Mouse (Mus musculus): Measurements from ENCODE around the gene Depdc7. TPM values are rescaled to one million over a fixed set of nuclear protein-coding genes. Genes with fewer than 3 reads are reported as not detected.

Gene Depdc7
- polyA plus RNA-seq (2015; fragmentation: Nextera tagmentation; extraction: Ambion mirVana): 44.7 and 46.7 TPM in 2 replicates

DNA sequence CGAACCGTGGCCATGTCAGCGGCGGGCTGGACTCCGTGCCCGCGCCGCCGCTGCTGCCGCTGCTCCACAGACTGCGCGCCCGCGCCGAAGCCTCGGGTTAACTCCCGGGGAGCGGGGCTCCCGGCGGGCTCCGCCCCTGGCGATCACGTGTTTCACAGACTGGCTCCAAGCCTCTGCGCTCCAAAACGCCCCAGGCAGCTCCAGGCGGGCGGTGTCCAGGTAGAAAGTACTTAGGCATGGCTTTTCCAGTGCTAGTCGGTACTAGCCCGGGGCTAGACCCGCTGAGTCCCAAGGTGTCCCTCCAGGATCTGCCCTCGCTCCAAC lies at the start of gene Depdc7:
Depdc7 (minus strand) TSS at position 138 of the 324 bp plus-strand sequence.
- Histone ChIP-seq H3K27me3 (replicated peaks; ENCODE audit: control insufficient read depth, insufficient read depth, low read length) (no peaks in the 10 kb centered on the region), H3K4me3 (ENCODE audit: low read length) (peak within 1 kb of the TSS; percentile 89), H3K36me3 (ENCODE audit: control insufficient read depth, insufficient read depth, low read length) (no peaks in the 10 kb centered on the region), H3K9ac (ENCODE audit: low read depth, low read length) (peak within 1 kb of the TSS; percentile 97), H3K4me2 (ENCODE audit: low read depth, low read length) (peak within 1 kb of the TSS; percentile 81), H3K27ac (ENCODE audit: low read length) (peak within 1 kb of the TSS; percentile 97), H3K4me1 (ENCODE audit: control insufficient read depth, insufficient read depth, low read length) (peaks cover 11% of the 10 kb centered on the region; the same call in 1 of the 2 replicates), H3K9me3 (ENCODE audit: control insufficient read depth, low read length) (no peaks in the 10 kb centered on the region)
- under 1% methylated on average over 31 of the region's 31 CpGs for WGBS
- ATAC-seq: peak; percentile 90

DNA sequence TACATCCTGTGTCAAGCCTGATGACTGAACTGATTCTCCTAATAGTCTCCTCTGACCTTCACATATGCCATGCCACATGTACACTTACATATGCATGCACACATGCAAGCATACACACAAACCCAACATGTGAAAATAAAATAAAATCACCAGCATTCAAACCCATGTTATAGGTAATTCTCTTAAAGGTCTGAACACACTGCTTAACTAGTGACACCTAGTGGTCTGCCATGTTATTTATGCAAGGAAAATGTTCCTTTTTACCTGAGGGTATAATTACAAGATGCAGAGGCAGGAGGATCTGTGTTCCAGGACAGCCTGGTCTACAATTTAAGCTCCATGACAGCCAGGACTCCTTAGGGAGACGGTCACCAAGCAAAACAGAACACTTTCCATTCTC lies 32.1 kb upstream of the Depdc7 start:
- H3K4me3 ChIP-seq (ENCODE audit: low read length): no peak overlapping the region
- no peaks in the 10 kb centered on the region for H3K9me3 ChIP-seq (ENCODE audit: control insufficient read depth, low read length)
- 88% methylated on average over 1 of the region's 1 CpGs for WGBS
- no peak overlapping the region for H3K27ac ChIP-seq (ENCODE audit: low read length)
- ATAC-seq: no peak
- H3K4me2 ChIP-seq (ENCODE audit: low read depth, low read length): no peak overlapping the region
- no peaks in the 10 kb centered on the region for H3K4me1 ChIP-seq (ENCODE audit: control insufficient read depth, insufficient read depth, low read length)
- H3K36me3 ChIP-seq (ENCODE audit: control insufficient read depth, insufficient read depth, low read length): no peaks in the 10 kb centered on the region
- H3K27me3 ChIP-seq (replicated peaks; ENCODE audit: control insufficient read depth, insufficient read depth, low read length): no peaks in the 10 kb centered on the region
- no peak overlapping the region for H3K9ac ChIP-seq (ENCODE audit: low read depth, low read length)

GRCm38 (mm10) chr2:104768697-104769096 lies 26.0 kb upstream of the Depdc7 start:
- no peaks in the 10 kb centered on the region for H3K4me1 ChIP-seq (ENCODE audit: control insufficient read depth, insufficient read depth, low read length)
- H3K4me2 ChIP-seq (ENCODE audit: low read depth, low read length): no peak overlapping the region
- no peaks in the 10 kb centered on the region; the same call in 1 of the 2 replicates for H3K36me3 ChIP-seq (ENCODE audit: control insufficient read depth, insufficient read depth, low read length)
- no peaks in the 10 kb centered on the region for H3K27me3 ChIP-seq (replicated peaks; ENCODE audit: control insufficient read depth, insufficient read depth, low read length)
- 65% methylated on average over 1 of the region's 1 CpGs for WGBS
- ATAC-seq: no peak; the same call in 1 of the 2 replicates
- no peak overlapping the region for H3K27ac ChIP-seq (ENCODE audit: low read length)
- H3K4me3 ChIP-seq (ENCODE audit: low read length): no peak overlapping the region
- H3K9me3 ChIP-seq (ENCODE audit: control insufficient read depth, low read length): no peaks in the 10 kb centered on the region
- H3K9ac ChIP-seq (ENCODE audit: low read depth, low read length): no peak overlapping the region

DNA sequence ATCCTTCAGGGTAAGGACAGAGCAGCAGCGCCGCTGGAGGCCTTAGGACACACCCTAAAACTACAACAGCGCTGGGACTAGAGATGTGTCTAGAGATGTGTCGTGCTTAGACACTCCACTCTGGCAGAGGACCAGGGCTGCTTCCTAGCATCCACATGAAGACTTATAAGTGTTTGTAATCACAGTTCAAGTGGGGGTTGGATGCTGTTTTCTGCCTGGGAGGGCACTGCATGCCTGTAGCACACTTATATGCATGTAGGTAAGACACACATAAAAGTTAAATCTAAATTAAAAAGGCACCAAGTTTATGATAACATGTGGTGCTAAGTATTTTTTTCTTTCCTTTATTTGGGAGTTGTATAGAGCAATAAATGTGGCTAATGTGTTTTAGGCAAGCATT lies 21.3 kb upstream of the Depdc7 start:
- WGBS: 88% methylated on average over 4 of the region's 4 CpGs
- H3K27me3 ChIP-seq (replicated peaks; ENCODE audit: control insufficient read depth, insufficient read depth, low read length): no peaks in the 10 kb centered on the region
- H3K9me3 ChIP-seq (ENCODE audit: control insufficient read depth, low read length): no peaks in the 10 kb centered on the region
- no peak overlapping the region for H3K4me2 ChIP-seq (ENCODE audit: low read depth, low read length)
- H3K27ac ChIP-seq (ENCODE audit: low read length): no peak overlapping the region
- no peak for ATAC-seq
- no peak overlapping the region for H3K9ac ChIP-seq (ENCODE audit: low read depth, low read length)
- H3K4me1 ChIP-seq (ENCODE audit: control insufficient read depth, insufficient read depth, low read length): no peaks in the 10 kb centered on the region
- H3K36me3 ChIP-seq (ENCODE audit: control insufficient read depth, insufficient read depth, low read length): no peaks in the 10 kb centered on the region; the same call in 1 of the 2 replicates
- no peak overlapping the region for H3K4me3 ChIP-seq (ENCODE audit: low read length)

DNA sequence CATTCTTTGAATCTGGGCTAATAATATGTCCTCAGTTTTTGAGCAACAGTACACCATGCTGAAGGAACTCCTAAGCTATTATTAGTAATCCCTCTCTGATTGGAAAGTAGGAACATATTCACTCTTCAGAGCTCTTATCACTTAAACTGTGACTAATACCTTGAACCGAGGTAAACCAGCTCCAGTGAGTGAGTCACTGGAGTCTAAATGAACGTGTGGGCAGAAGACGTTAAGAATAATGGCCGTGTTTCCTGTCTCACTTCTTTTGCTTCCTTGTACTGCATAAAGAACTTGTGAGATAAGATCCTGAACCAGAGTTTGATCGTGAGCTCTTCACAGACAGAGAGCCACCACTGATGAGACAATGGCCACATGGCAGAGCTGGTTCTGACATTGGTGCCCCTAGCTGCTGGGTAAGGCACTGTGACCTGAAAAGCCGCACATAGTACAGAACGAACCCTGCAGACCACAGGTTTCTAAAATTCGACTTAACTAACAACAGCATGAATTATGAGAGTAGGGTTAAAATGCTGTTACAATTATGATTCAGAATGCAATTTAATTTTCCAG lies 20.5 kb upstream of the Depdc7 start:
- Histone ChIP-seq H3K4me3 (ENCODE audit: low read length) (no peak overlapping the region), H3K36me3 (ENCODE audit: control insufficient read depth, insufficient read depth, low read length) (no peaks in the 10 kb centered on the region; the same call in 1 of the 2 replicates), H3K27me3 (replicated peaks; ENCODE audit: control insufficient read depth, insufficient read depth, low read length) (no peaks in the 10 kb centered on the region), H3K4me2 (ENCODE audit: low read depth, low read length) (no peak overlapping the region), H3K9ac (ENCODE audit: low read depth, low read length) (no peak overlapping the region), H3K27ac (ENCODE audit: low read length) (peak overlapping the region; percentile 57; the same call in 1 of the 2 replicates), H3K9me3 (ENCODE audit: control insufficient read depth, low read length) (no peaks in the 10 kb centered on the region), H3K4me1 (ENCODE audit: control insufficient read depth, insufficient read depth, low read length) (no peaks in the 10 kb centered on the region)
- ATAC-seq: peak; percentile 86
- WGBS: 68% methylated on average over 8 of the region's 8 CpGs

DNA sequence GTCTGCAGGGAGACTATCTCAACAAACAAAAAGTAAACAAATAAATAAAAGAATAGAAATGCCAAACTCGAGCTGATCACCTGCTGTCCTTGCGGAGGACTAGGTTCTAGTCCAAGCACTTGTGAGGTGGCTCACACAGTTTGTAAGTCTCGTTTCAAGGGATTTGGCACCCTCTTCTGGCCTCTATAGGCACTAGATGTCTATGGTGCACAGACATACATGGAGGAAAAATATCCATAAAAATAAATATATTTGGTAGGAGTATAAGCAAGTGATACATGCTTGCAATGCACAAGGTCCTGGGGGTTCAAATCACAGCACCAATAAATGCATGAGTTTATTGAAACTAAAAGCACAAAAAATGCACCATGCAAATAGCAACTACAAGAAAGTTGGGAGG lies 7.9 kb upstream of the Depdc7 start:
- 50% methylated on average over 3 of the region's 3 CpGs for WGBS
- H3K4me1 ChIP-seq (ENCODE audit: control insufficient read depth, insufficient read depth, low read length): 0 out of 2 replicates have a peak, but pooled peaks cover 2% of the 10 kb centered on the region
- no peaks in the 10 kb centered on the region for H3K27me3 ChIP-seq (replicated peaks; ENCODE audit: control insufficient read depth, insufficient read depth, low read length)
- no peaks in the 10 kb centered on the region for H3K9me3 ChIP-seq (ENCODE audit: control insufficient read depth, low read length)
- H3K27ac ChIP-seq (ENCODE audit: low read length): no peak overlapping the region
- ATAC-seq: peak; percentile 44; the same call in 1 of the 2 replicates
- no peaks in the 10 kb centered on the region for H3K36me3 ChIP-seq (ENCODE audit: control insufficient read depth, insufficient read depth, low read length)
- no peak overlapping the region for H3K4me2 ChIP-seq (ENCODE audit: low read depth, low read length)
- H3K9ac ChIP-seq (ENCODE audit: low read depth, low read length): no peak overlapping the region
- H3K4me3 ChIP-seq (ENCODE audit: low read length): no peak overlapping the region

GRCm38 (mm10) chr2:104748652-104749183 lies 6.0 kb upstream of the Depdc7 start:
- Histone ChIP-seq H3K36me3 (ENCODE audit: control insufficient read depth, insufficient read depth, low read length) (no peaks in the 10 kb centered on the region), H3K27me3 (replicated peaks; ENCODE audit: control insufficient read depth, insufficient read depth, low read length) (no peaks in the 10 kb centered on the region), H3K4me2 (ENCODE audit: low read depth, low read length) (no peak overlapping the region), H3K4me1 (ENCODE audit: control insufficient read depth, insufficient read depth, low read length) (0 out of 2 replicates have a peak, but pooled peaks cover 2% of the 10 kb centered on the region), H3K4me3 (ENCODE audit: low read length) (no peak overlapping the region), H3K9ac (ENCODE audit: low read depth, low read length) (no peak overlapping the region), H3K27ac (ENCODE audit: low read length) (peak overlapping the region; percentile 61), H3K9me3 (ENCODE audit: control insufficient read depth, low read length) (no peaks in the 10 kb centered on the region)
- WGBS: 59% methylated on average over 5 of the region's 5 CpGs
- ATAC-seq: peak; percentile 82

DNA sequence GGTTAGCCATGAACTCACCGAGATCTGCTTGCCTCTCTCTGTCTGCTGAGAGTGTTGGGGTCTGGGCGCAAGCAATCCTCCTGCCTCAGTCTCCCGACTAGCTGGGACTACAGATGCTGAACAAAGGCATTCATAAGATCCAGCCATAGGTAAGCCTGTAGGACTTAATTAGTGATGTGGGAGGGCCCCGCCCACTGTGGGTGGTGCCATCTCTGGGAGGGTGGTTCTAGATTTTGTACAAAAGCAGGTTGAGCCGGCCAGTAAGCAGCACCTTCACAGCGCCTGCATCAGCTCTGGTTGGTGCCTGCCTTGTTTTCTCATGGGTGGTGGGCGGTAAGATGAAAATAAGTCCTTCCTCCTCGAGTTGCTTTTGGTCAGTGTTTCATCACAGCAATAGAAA lies 3.6 kb upstream of the Depdc7 start:
- H3K27me3 ChIP-seq (replicated peaks; ENCODE audit: control insufficient read depth, insufficient read depth, low read length): no peaks in the 10 kb centered on the region
- ATAC-seq: no peak
- no peak overlapping the region for H3K4me3 ChIP-seq (ENCODE audit: low read length)
- H3K4me2 ChIP-seq (ENCODE audit: low read depth, low read length): no peak overlapping the region
- no peaks in the 10 kb centered on the region for H3K9me3 ChIP-seq (ENCODE audit: control insufficient read depth, low read length)
- no peaks in the 10 kb centered on the region for H3K36me3 ChIP-seq (ENCODE audit: control insufficient read depth, insufficient read depth, low read length)
- no peak overlapping the region for H3K27ac ChIP-seq (ENCODE audit: low read length)
- 0 out of 2 replicates have a peak, but pooled peaks cover 7% of the 10 kb centered on the region for H3K4me1 ChIP-seq (ENCODE audit: control insufficient read depth, insufficient read depth, low read length)
- H3K9ac ChIP-seq (ENCODE audit: low read depth, low read length): no peak overlapping the region
- WGBS: 51% methylated on average over 8 of the region's 8 CpGs

DNA sequence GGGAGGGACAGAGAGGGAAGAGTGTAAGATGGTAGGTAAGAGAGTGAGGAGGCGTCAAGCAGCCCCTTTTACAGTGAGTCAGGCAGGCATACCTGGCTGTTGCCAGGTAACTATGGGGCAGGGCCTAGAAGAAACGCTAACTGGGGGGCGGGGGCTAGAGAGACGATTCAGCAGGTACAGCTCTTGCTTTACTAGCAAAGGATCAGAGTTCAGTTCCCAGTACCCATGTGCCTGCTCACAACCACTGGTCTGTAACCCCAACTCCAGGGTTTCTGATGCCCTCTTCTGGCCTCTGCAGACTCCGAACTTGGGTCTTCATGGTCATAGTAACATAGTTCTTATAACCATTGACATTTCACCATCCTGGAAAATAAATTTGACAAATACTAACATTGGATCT lies 1.3 kb upstream of the Depdc7 start:
- Histone ChIP-seq H3K9ac (ENCODE audit: low read depth, low read length) (no peak overlapping the region), H3K27ac (ENCODE audit: low read length) (no peak overlapping the region), H3K4me1 (ENCODE audit: control insufficient read depth, insufficient read depth, low read length) (peaks cover 12% of the 10 kb centered on the region; the same call in 1 of the 2 replicates), H3K4me3 (ENCODE audit: low read length) (no peak overlapping the region), H3K4me2 (ENCODE audit: low read depth, low read length) (no peak overlapping the region), H3K36me3 (ENCODE audit: control insufficient read depth, insufficient read depth, low read length) (no peaks in the 10 kb centered on the region), H3K27me3 (replicated peaks; ENCODE audit: control insufficient read depth, insufficient read depth, low read length) (no peaks in the 10 kb centered on the region), H3K9me3 (ENCODE audit: control insufficient read depth, low read length) (no peaks in the 10 kb centered on the region)
- ATAC-seq: 0 out of 2 replicates have a peak, but pooled peaks have one; percentile 2
- 40% methylated on average over 5 of the region's 5 CpGs for WGBS
